Mouse (Mus musculus) MEL (cell line): ENCODE data around the gene Syce3.

Experiments used
- CTCF ChIP-seq, 3 experiments: IDR thresholded peaks in 2 of 3; conservative IDR thresholded peaks in 1 of 3; 2 replicates each; pipeline ENCODE4 v1.5.1; 2011 to 2012; ENCODE audit warnings: low read length in 3 of 3, low read depth in 2 of 3, mild to moderate bottlenecking in 2 of 3, improper control_type of control experiment in 1 of 3, inconsistent platforms in 1 of 3, mixed read lengths in 1 of 3, moderate library complexity in 1 of 3; ENCODE audit not compliant: control insufficient read depth in 1 of 3, insufficient read depth in 1 of 3, poor library complexity in 1 of 3, severe bottlenecking in 1 of 3
- KAT2A ChIP-seq: conservative IDR thresholded peaks from 2 replicates; pipeline ENCODE4 v1.6.1; 2012; ENCODE audit warnings: low read depth, low read length, improper control_type of control experiment, inconsistent platforms
- POLR2A ChIP-seq, 2 experiments: IDR thresholded peaks; 2 replicates each; pipeline ENCODE4 v1.6.1; 2011 to 2012; ENCODE audit warnings: low read length in 2 of 2, mild to moderate bottlenecking in 2 of 2, control low read depth in 1 of 2, improper control_type of control experiment in 1 of 2, low read depth in 1 of 2, moderate library complexity in 1 of 2; ENCODE audit not compliant: control insufficient read depth in 1 of 2, insufficient read depth in 1 of 2, poor library complexity in 1 of 2

- TF ChIP-seq CTCF (IDR thresholded peaks at IDR 0.05 in 2 of 3, conservative IDR thresholded peaks at IDR 0.05 in 1 of 3; ENCODE audit: control insufficient read depth in 1 of 3, insufficient read depth in 1 of 3, low read depth in 2 of 3, low read length in 3 of 3, poor library complexity in 1 of 3, severe bottlenecking in 1 of 3) (no peak), POLR2A (IDR thresholded peaks at IDR 0.05; ENCODE audit: control insufficient read depth in 1 of 2, insufficient read depth in 1 of 2, low read depth in 1 of 2, low read length in 2 of 2, poor library complexity in 1 of 2) (no peak), KAT2A (no peak)
Measured at GRCm38 (mm10) chr15:89458942-89459341, 48.6 kb upstream of the Syce3 start.
